Mouse (Mus musculus) CH12.LX (cell line): ENCODE data around the gene Col5a1. TPM values are rescaled to one million over a fixed set of nuclear protein-coding genes. Genes with fewer than 3 reads are reported as not detected.

Experiments
- DNase-seq: peaks from one replicate; pipeline ENCODE4 v3.0.0-alpha.2; 2013; ENCODE audit errors: extremely low read depth
- H3K27ac ChIP-seq: 2 replicates; pipeline ENCODE4 v1.5.1; 2012; ENCODE audit warnings: low read depth, mild to moderate bottlenecking, control low read depth, moderate library complexity; ENCODE audit not compliant: insufficient read depth
- H3K27me3 ChIP-seq: replicated peaks from 2 replicates; pipeline ENCODE3; 2012; ENCODE audit warnings: inconsistent platforms
- H3K36me3 ChIP-seq, 2 experiments: replicated peaks in 1 of 2; 2 replicates each; pipeline versions ENCODE3 to v1.6.1; 2012; ENCODE audit warnings: inconsistent platforms in 1 of 2, low read length in 1 of 2, mild to moderate bottlenecking in 1 of 2, mixed read lengths in 1 of 2, moderate library complexity in 1 of 2; ENCODE audit not compliant: control insufficient read depth in 1 of 2, insufficient read depth in 1 of 2
- H3K4me1 ChIP-seq, 2 experiments: 2 replicates each; pipeline ENCODE4 v1.6.1; 2012; ENCODE audit warnings: inconsistent platforms in 1 of 2, moderate library complexity in 1 of 2; ENCODE audit not compliant: insufficient read depth in 2 of 2, control insufficient read depth in 1 of 2
- H3K4me2 ChIP-seq: 2 replicates; pipeline ENCODE4 v1.6.1; 2012; ENCODE audit warnings: low read depth, mild to moderate bottlenecking, control low read depth; ENCODE audit not compliant: poor library complexity, insufficient read depth, severe bottlenecking
- H3K4me3 ChIP-seq, 3 experiments: fragments of 150-350 bp in 1 of 3; sonication (generic) in 1 of 3; replicated peaks in 1 of 3; 2 replicates each; pipeline versions ENCODE3 to v1.5.1; 2011 to 2012; ENCODE audit warnings: low read depth in 2 of 3, low read length in 2 of 3, mild to moderate bottlenecking in 2 of 3, moderate library complexity in 2 of 3, control low read depth in 1 of 3, improper control_type of control experiment in 1 of 3, inconsistent platforms in 1 of 3, mixed read lengths in 1 of 3; ENCODE audit not compliant: poor library complexity in 1 of 3
- H3K79me2 ChIP-seq: replicated peaks from 2 replicates; pipeline ENCODE4 v1.6.1; 2012; ENCODE audit warnings: mild to moderate bottlenecking, moderate library complexity; ENCODE audit not compliant: control insufficient read depth, poor library complexity, insufficient read depth, severe bottlenecking; ENCODE audit errors: extremely low read depth
- H3K9ac ChIP-seq: 2 replicates; pipeline ENCODE4 v1.6.1; 2012; ENCODE audit warnings: low read depth, mild to moderate bottlenecking, control low read depth, moderate library complexity; ENCODE audit not compliant: insufficient read depth
- H3K9me3 ChIP-seq: replicated peaks from 2 replicates; pipeline ENCODE3; 2012; ENCODE audit warnings: low read length, inconsistent platforms, mixed read lengths
- E2F4 ChIP-seq: IDR thresholded peaks from 2 replicates; pipeline ENCODE4 v1.6.1; 2011; ENCODE audit warnings: low read depth, low read length, improper control_type of control experiment; ENCODE audit not compliant: insufficient replicate concordance
- ELF1 ChIP-seq: IDR thresholded peaks from 2 replicates; pipeline ENCODE4 v1.6.1; 2014; ENCODE audit warnings: low read depth, mild to moderate bottlenecking, inconsistent platforms, low read length, improper control_type of control experiment
- EP300 ChIP-seq: IDR thresholded peaks from 2 replicates; pipeline ENCODE4 v1.6.1; 2011; ENCODE audit warnings: low read length, improper control_type of control experiment
- ETS1 ChIP-seq: conservative IDR thresholded peaks from 2 replicates; pipeline ENCODE4 v1.6.1; 2012; ENCODE audit warnings: low read depth, mild to moderate bottlenecking, inconsistent platforms, low read length, improper control_type of control experiment, moderate library complexity
- IRF4 ChIP-seq: IDR thresholded peaks from 2 replicates; pipeline ENCODE4 v1.6.1; 2014; ENCODE audit warnings: low read depth, mild to moderate bottlenecking, inconsistent platforms, low read length, improper control_type of control experiment
- KAT2A ChIP-seq: IDR thresholded peaks from 2 replicates; pipeline ENCODE4 v1.6.1; 2012; ENCODE audit warnings: low read length, improper control_type of control experiment, inconsistent platforms; ENCODE audit not compliant: insufficient replicate concordance
- MEF2A ChIP-seq: IDR thresholded peaks from 2 replicates; pipeline ENCODE4 v1.6.1; 2014; ENCODE audit warnings: low read depth, mild to moderate bottlenecking, inconsistent platforms, low read length, improper control_type of control experiment, borderline replicate concordance
- NELFE ChIP-seq: IDR thresholded peaks from 2 replicates; pipeline ENCODE4 v1.6.1; 2011; ENCODE audit warnings: low read depth, low read length, improper control_type of control experiment
- NRF1 ChIP-seq: IDR thresholded peaks from 2 replicates; pipeline ENCODE4 v1.6.1; 2014; ENCODE audit warnings: low read depth, mild to moderate bottlenecking, inconsistent platforms, low read length, improper control_type of control experiment, moderate library complexity
- PAX5 ChIP-seq: IDR thresholded peaks from 2 replicates; pipeline ENCODE4 v1.6.1; 2012; ENCODE audit warnings: low read length, inconsistent platforms, mixed read lengths
- RAD21 ChIP-seq: IDR thresholded peaks from 2 replicates; pipeline ENCODE4 v1.6.1; 2011; ENCODE audit warnings: low read depth, mild to moderate bottlenecking, low read length, improper control_type of control experiment, moderate library complexity
- SIN3A ChIP-seq: IDR thresholded peaks from 2 replicates; pipeline ENCODE4 v1.6.1; 2012; ENCODE audit warnings: low read length, improper control_type of control experiment, inconsistent platforms
- UBTF ChIP-seq: IDR thresholded peaks from 2 replicates; pipeline ENCODE4 v1.6.1; 2012; ENCODE audit warnings: low read depth, mild to moderate bottlenecking, inconsistent platforms, low read length, improper control_type of control experiment, moderate library complexity
- USF2 ChIP-seq: conservative IDR thresholded peaks from 2 replicates; pipeline ENCODE4 v1.6.1; 2011; ENCODE audit warnings: low read depth, low read length, improper control_type of control experiment
- ZC3H11A ChIP-seq: IDR thresholded peaks from 2 replicates; pipeline ENCODE4 v1.6.1; 2012; ENCODE audit warnings: low read depth, mild to moderate bottlenecking, inconsistent platforms, low read length, improper control_type of control experiment
- ZKSCAN1 ChIP-seq: IDR thresholded peaks from 2 replicates; pipeline ENCODE4 v1.6.1; 2012; ENCODE audit warnings: low read depth, inconsistent platforms, low read length, improper control_type of control experiment, borderline replicate concordance
- dilution Hi-C: fragments of 300-500 bp; cut with MboI; formaldehyde crosslinking; loops from 2 replicates; pipeline ENCODE4 v1.14.3; 2020; ENCODE audit warnings: low sequenced_read_pairs; ENCODE audit not compliant: extremely low pct_unique_long_range_greater_than_20kb, extremely low pct_ligation_motif_present
- in situ Hi-C: fragments of 300-500 bp; cut with MboI; formaldehyde crosslinking; loops from 3 replicates; pipeline ENCODE4 v1.14.3; 2019; ENCODE audit warnings: low sequenced_read_pairs, low pct_ligation_motif_present, low pct_unique_long_range_greater_than_20kb, mixed read lengths
- polyA plus RNA-seq: library from polyadenylated mRNA; unstranded; fragments of >175 nt; gene quantifications from 2 replicates; pipeline ENCODE4 v1.2.1, GENCODE M21; 2012; ENCODE audit warnings: low read depth; ENCODE audit not compliant: insufficient read length
- total RNA-seq, 2 experiments: library from RNA; depleted of rRNA; stranded (reverse); fragments of 300-350 nt in 1 of 2; fragments of >200 nt in 1 of 2; gene quantifications; 2 replicates each; pipeline ENCODE4 v1.2.3; 2012 to 2014

Col5a1 gene
- total and polyA plus RNA-seq, 3 experiments: 0.04 TPM; not detected in 2

GRCm38 (mm10) chr2:28032469-28032868 lies 146.2 kb downstream of the Col5a1 start:
- Histone ChIP-seq H3K9me3 (peaks cover 4% of the 10 kb centered on the region), H3K9ac (no peak overlapping the region), H3K4me1 (no peaks in the 10 kb centered on the region), H3K27ac (no peak overlapping the region), H3K36me3 (no peaks in the 10 kb centered on the region), H3K27me3 (peaks cover 100% of the 10 kb centered on the region), H3K4me2 (no peak overlapping the region), H3K79me2 (no peaks in the 10 kb centered on the region), H3K4me3 (no peak overlapping the region)
- TF ChIP-seq KAT2A (no peak), ZC3H11A (no peak), SIN3A (no peak), ZKSCAN1 (no peak), IRF4 (no peak), UBTF (no peak), RAD21 (no peak), NELFE (no peak), MEF2A (no peak), PAX5 (no peak), NRF1 (no peak), ETS1 (no peak), ELF1 (no peak), EP300 (no peak)
- in situ Hi-C loops: no loop called here
- no peak for DNase-seq
- dilution Hi-C loops: no loop called here

- Histone ChIP-seq H3K4me2 (no peak overlapping the region), H3K4me1 (no peaks in the 10 kb centered on the region), H3K36me3 (no peaks in the 10 kb centered on the region), H3K79me2 (no peaks in the 10 kb centered on the region), H3K4me3 (no peak overlapping the region), H3K9ac (no peak overlapping the region), H3K27me3 (peaks cover 98% of the 10 kb centered on the region), H3K27ac (no peak overlapping the region), H3K9me3 (no peaks in the 10 kb centered on the region)
- no peak for TF ChIP-seq MEF2A
- TF ChIP-seq PAX5: no peak
- no peak for TF ChIP-seq USF2
- TF ChIP-seq E2F4: no peak
- in situ Hi-C loops (no loop called here), dilution Hi-C loops (no loop called here)
- no peak for DNase-seq
Observed at GRCm38 (mm10) chr2:28034011-28034710, 147.9 kb downstream of the Col5a1 start.
